In the genomic region with DNA sequence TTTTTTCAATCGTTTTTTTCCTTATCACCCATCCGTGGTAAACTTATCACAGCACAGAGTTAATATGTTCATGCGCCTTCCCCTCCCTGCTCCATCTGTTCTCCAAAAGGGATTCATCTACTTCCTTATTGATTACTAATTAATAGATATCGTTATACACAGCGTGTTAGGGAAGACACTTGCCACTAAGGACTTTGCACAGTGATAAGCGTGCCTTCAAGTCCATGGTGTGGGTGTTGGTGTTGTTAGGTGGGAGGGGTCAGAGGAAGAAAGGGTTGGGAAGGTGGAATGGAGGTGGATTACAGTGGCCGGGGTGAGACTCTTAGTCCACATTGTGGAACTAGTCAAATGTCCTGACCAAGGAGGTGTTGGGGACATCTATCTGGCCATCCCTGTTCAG, we compare ENCODE assay signal across 17 mouse cellular contexts.
"Had no signal": no experiment of that assay in that cellular context is flagged by ENCODE, and none has a peak within 500 bp of the region (broad histone marks: within the 10 kb centered on the region; RNA-seq: fewer than 3 reads in every experiment).

No protein-coding gene starts in this region.

- DNase-seq: kidney, adult 11 months; kidney, adult 8-10 months; kidney, postnatal 10 days; kidney, postnatal 36 days; left cerebral cortex, postnatal 4 days; lung, postnatal 10 days; midbrain, embryonic 14.5 days; spleen, adult 18-20 months; thymus, adult 18-20 months; thymus, postnatal 4 days had no signal

- H3K9me3 ChIP-seq: kidney, embryonic 15.5 days; limb, embryonic 12.5 days; limb, embryonic 15.5 days; lung, embryonic 15.5 days; megakaryocyte, embryonic 14.5 days; midbrain, embryonic 10.5 days had no signal

- H3K4me3 ChIP-seq: kidney, embryonic 15.5 days; limb, embryonic 12.5 days; limb, embryonic 15.5 days; lung, embryonic 15.5 days; megakaryocyte, embryonic 14.5 days; midbrain, embryonic 10.5 days had no signal

- H3K27me3 ChIP-seq: kidney, embryonic 15.5 days; limb, embryonic 12.5 days; limb, embryonic 15.5 days; lung, embryonic 15.5 days; megakaryocyte, embryonic 14.5 days had no signal

- H3K9ac ChIP-seq: kidney, embryonic 15.5 days; limb, embryonic 12.5 days; limb, embryonic 15.5 days; liver, embryonic 14.5 days; lung, embryonic 15.5 days had no signal

- H3K4me1 ChIP-seq: midbrain, embryonic 10.5 days had no signal

- H3K4me2 ChIP-seq: kidney, embryonic 15.5 days; limb, embryonic 12.5 days; limb, embryonic 15.5 days; lung, embryonic 15.5 days had no signal

- H3K36me3 ChIP-seq: limb, embryonic 15.5 days; lung, embryonic 15.5 days had no signal

- H3K27ac ChIP-seq: kidney, embryonic 15.5 days; limb, embryonic 12.5 days; limb, embryonic 15.5 days; liver, embryonic 14.5 days; lung, embryonic 15.5 days; midbrain, embryonic 10.5 days had no signal
